Mouse (Mus musculus) adrenal gland, adult 8-10 months (tissue): ENCODE measurements around the gene Syn3. TPM values are rescaled to one million over a fixed set of nuclear protein-coding genes. Genes with fewer than 3 reads are reported as not detected.
"Not testable (repeated sequence)": the region's sequence is repeated elsewhere in the genome, so short reads cannot be mapped to it uniquely, and the experiment has no call there.

Source experiments
- DNase-seq: peaks from one replicate; pipeline ENCODE4 v3.0.0; 2022
- total RNA-seq, 4 experiments: library from RNA; stranded (reverse); gene quantifications; 2 replicates each; pipeline ENCODE4 v1.2.4; 2022

The Syn3 gene
- total RNA-seq, 4 experiments from 2014 or later = 3.7 to 5.7 (median 4.2) TPM

DNA sequence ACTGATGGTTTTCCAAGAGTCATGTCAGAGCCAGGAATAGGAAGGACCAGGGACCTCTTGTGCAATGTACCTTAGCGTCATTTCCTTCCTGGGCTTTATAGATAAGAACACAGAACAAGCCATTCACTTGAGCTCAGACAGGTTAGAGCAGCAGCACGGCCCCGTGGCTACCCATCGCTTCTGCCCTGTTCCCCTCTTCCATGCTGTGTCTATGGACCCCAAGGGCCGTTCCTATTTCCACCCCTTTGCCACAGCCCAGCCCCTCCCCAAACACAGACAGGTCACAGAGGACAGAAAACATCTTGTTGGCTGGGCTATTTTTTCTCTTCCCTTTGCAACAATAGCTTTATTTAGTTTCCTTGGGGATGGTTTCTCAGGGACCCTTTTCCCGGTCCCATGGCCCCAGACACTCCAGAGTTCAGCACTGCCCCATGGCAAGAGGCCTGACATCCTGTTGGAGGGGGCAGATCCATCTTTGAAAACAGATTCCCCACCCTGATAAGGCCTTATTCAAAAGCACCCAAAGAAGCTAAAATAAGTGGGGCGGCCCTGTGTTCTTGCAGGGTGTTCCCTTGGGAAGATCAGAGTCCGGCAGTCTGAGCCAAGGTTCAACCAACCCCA lies 359.5 kb downstream of the Syn3 start:
- DNase-seq = peak; percentile 44

DNA sequence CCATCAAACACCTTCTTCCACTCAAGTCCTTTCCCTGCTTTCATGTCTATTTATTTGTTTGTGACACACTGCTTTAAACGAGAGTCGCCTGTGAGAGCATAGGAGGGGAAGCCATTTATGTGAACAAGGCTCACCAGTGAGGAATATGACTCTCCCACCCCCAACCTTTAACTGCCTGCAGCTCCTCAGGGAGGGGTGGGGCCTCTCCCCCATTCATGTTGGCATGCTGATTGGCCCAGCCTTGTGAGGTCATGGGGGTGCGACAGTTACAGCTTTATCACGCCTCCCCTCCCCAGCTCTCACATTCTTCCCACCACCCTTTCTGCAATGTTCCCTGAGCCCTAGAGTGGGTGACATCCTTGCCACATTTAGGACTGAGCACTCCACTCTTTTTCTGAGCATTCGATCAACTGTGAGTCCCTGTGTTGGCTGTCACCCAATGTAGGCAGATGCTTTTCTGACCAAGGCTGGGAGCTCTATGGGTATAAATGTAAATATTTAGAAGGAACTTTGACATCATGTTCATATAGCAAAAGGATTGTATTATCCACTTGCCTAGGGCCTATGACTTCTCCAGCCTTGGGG lies 361.0 kb downstream of the Syn3 start:
- no peak for DNase-seq

DNA sequence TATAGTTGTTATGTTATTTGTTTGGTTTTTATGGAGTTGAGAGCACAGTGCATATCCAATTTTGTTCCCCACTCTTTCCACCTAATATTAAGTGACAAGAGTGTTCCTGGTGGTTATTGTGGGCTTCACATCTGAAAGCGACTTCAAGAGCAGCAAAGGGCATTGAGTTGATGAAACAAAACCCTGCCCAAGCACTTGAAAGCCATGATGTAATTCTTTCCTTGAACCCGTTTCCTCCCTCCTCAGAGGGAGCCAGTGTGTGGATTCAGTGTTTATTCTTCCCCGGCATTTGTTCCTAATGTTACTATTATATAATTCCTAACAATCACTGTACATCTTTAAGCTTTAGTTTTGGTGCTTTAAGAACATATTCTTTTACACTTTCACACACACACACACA lies 361.6 kb downstream of the Syn3 start:
- DNase-seq = no peak

DNA sequence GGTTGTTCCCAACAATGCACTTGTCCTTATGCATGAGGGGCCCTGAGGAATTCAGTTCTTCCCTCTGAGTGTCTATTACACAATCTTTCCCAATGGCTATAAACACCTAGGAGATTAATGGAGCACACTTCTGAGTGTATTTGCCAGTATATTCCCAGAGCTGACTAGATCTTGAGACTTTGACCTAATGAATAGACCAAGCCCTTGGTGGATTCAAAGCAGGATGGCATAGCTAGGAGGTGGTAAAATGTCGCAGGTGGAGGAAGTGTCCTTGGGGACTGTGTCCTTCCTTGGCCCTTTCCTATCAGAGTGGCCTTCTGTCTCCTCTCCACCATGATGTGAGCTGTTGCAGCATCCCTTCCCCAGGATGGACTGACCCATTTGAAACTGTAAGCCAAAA lies 362.4 kb downstream of the Syn3 start:
- no peak for DNase-seq

DNA sequence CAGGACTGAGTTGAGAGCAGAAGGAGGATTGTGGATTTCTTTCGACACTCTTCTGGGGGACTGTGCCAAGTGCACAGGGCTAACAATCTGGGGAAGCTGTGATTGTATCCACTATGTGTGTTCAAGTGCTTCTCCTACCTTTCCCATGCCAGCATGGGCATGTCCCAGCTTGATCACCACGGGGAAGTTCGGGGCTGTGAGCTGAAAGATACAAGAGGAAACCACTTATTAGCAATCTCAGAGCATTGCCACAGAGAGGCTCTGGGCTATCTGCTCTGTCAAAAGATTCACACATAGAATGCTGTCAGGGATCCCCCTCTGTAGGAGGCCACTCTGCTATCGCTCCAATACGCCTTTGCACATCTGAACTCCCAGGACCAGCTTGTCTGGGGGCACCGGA lies 363.8 kb downstream of the Syn3 start:
- no peak for DNase-seq

DNA sequence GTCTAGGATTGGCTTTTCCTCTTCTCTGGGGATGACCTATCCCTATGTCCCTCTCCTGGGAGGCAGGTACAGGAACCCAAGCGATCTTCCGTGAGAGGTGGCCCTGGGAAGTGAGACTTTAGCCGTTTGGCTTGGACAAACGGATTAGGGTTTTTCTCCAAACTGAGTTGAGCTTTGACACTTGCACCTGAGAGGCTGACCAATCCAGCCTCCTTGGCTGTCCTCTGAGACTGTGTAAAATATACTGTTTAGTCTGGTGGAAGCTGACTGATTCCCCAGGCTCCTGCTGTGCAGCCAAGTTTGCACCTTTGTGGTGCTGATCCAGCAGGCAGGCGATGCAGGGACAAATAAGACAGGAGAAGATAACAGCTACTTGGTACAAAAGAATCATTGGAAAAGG lies 364.4 kb downstream of the Syn3 start:
- no peak for DNase-seq

DNA sequence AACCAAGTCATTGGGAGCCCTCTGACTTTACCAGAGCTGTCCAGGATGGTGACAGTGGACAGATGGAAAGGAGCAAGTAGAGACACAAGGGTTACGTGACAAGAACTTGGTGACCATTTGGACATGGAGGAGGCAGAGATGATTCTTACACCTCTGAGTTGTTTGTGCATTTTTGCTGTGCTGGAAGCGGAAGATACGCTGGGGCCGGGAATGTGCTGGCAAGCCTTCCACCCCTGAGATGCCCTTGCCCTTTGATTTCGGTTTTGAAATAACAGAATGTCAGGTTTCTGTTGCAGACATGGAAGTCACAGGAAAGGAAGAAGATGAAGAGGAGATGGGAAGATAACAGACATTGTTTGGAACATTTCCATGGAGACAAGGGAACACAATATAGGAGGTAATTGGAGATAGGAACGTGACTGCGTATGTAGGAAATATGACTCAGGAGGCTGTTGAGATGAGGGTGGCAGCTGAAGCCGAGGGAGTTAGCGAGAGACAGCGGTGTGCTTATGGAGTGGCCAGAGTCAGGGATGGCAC lies 366.2 kb downstream of the Syn3 start:
- DNase-seq = no peak

DNA sequence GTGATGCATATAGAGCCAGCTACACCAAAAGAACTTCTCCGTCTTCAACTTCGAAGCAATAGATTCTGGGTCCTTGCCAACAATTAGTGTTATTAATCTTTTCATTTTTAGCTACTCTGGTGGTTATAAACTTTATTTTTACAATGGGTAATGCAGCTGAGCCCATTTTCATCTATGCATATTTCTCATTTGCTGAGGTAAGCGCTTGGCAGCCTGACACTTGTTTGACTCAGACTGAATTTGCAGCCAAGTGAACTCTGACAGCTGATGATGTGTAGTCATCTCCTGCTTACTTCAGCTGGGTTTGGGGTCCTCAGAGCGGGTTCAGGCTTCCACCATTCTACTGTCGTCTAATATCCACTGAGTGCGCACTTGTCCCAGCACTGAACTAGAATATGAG lies 369.6 kb downstream of the Syn3 start:
- no peak for DNase-seq

DNA sequence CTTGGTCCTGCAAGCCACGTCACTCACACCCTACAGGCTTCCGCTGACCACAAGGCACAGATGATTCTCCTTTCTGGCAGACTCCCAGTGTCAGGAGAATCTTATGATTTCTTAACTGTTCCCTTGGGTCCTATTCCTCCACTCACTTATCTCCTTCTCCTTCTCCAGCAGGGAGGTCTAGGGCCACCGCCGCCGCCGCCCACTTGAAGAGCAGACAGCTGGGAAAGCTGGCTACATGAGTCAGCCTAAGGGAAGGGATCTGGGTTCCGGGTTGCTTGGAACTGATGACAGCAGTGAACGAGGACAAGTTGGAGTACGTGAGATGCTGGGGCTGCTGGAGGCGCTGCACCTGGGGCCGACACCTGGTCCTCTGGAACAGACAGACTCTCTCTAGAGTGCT lies 372.2 kb downstream of the Syn3 start:
- DNase-seq = no peak

DNA sequence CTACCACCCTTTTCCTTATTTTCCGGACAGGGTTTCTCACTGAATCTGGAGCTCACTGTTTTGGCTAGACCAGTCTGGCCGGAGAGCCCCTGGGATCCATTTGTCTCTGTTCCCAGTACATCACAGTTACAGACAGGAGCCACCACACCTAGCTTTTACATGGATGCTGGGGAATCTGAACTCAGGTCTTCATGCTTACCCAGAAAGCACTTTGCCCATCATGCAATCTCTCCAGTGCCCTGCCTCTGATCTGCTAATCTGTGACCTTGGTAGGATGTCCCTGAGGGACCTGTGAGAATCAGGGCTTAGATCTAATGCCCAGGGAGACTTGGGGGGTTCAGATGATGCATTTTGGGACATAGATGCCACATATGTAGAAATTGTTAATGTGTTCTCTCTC lies 373.3 kb downstream of the Syn3 start:
- no peak for DNase-seq

DNA sequence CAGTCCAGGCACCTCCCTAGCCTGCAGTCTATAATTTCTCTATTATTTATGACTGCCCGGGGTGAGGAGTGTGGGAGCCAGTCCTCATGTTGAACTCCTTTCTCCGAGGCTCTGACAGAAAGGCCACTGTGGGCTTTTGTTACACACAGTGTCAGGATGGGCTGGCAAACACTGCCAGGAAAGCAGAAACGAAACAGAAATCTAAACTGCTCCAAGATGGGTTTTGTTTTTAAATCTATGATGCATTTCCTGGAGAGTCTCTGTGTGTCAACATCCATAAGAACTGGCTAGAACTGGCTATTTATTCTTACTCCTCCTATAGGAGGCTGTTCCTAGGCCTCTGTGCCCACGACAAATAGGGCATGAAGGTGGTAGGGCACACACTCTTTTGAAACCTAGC lies 374.6 kb downstream of the Syn3 start:
- DNase-seq = peak; percentile 10

DNA sequence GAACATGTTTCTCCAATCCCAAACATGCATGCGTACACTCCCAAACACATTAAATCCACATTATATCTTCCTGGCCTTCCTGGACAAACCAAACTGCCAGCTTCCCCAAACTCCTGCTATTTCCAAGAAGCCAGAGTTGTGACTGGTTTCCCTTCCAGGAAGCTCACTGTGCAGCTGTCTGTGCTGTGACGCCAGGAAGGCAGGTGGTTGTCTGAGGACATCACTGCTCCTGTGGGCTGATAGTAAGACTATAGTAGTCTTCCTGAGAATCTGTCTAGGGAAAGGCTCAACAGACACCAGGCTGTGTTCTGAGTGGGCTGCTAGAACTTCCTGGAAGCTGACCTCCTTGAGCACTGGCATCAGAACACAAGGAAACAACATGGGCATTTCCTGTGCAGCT lies 375.5 kb downstream of the Syn3 start:
- no peak for DNase-seq

DNA sequence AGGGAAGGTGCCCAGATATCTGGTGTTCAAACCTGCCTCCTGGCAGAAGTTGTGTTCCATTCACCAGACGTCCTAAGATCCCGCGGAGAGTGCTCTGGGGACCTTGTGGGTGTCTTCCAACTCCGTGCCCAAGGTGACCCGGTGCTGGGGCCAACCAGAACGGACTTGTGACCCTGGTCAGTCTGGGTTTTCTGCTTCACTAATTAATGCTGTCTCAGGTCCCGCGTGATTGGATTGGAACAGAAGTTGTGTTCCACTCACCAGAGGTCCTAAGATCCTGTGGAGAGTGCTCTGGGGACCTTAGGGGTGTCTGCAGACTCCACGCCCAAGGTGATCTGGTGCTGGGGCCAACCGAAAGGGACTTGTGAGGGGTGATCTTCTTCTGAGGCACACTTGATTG lies 376.2 kb downstream of the Syn3 start:
- DNase-seq = not testable (repeated sequence)

DNA sequence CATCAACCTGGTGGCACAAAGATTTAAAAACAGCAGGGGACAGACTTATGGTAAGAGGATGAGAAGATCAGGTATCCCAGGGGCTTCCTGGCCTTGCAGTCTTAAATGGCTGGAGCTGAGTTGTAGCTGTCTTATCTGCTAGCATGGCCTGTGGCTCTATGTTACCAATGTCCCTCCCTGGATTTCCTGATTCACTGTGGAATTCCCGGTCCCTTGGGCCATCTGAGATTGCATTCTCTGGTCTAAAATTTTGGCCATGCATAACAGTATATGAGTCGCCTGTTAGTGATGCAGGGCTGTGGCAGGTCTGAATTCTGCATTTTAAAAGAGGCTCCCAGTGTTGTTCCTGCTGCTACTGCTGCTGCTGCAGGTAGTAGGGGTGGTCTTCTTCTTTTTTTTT lies 382.4 kb downstream of the Syn3 start:
- no peak for DNase-seq

DNA sequence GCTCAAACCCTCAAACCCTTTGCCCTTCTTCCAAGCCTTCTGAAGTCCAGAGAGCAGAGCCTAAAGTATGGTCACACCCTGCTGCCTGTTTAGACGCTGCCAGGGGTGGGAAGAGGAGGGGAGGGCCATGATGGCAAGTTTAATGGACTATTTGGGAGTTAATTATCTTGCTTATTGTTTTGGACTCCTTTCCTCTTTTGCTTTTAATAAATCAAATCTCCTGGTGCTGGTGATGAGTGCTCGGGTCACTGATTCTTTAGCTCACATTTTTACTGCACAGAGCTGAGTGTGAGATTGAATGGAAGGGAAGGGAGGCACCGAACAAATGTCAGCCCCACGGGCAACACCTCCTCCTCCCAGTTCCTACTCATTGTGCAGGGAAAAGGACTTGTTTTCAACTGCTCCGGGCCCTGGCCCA lies 384.3 kb downstream of the Syn3 start:
- no peak for DNase-seq

DNA sequence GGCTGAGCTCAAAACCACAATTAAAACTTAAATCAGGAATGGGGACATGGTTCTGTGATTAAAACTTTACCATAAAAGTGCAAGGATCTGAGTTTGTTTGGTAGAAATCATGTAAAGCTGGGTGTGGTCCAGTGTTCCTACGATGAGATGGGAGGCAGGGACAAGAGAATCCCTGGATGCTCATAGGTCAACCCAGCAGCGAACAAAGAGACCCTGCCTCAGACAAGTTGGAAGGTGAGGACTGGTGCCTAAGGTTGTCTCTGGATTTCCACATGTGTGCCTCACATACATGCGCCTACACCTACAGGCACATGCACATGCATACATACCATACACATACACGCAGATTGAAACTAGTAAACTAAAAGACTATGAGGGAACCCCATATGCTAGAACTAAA lies 389.9 kb downstream of the Syn3 start:
- no peak for DNase-seq

DNA sequence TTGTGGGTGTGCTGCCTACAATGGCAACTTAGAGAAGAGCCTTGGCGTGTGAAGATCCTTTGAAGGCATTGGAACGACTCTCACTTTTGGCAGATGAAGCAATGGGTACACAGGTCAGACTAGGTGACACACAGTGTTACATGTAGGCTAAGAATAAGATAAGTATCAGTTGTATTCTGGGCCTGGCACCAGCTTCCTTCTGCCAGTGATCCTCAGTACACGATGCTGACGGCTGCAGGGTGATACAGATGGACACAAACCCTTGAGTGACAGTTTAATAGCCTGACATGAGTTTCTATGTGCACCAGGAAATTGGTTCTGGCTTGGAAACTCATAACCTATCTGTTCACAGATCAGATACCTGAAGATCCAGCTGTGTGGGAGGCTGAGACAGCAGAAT lies 391.0 kb downstream of the Syn3 start:
- DNase-seq = no peak

DNA sequence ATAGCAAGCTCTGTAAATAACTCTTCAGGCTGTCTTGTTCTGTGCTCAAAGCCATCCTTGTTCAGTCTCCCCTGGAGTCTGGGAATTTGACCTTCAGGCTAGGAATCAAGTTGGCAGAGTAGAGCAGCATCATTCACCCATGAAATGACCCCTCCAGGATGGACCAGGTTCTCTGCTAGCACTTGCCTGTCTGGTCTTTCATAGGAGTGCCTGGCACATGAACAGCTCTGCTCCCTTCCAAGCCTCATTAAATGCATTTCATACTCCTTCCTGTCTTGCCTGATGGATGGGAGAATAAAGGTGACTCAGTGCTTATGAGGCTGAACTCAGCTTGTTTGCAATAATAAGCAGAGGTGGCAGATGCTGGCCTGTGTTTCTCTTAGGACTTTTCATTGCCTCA lies 394.7 kb downstream of the Syn3 start:
- no peak for DNase-seq

DNA sequence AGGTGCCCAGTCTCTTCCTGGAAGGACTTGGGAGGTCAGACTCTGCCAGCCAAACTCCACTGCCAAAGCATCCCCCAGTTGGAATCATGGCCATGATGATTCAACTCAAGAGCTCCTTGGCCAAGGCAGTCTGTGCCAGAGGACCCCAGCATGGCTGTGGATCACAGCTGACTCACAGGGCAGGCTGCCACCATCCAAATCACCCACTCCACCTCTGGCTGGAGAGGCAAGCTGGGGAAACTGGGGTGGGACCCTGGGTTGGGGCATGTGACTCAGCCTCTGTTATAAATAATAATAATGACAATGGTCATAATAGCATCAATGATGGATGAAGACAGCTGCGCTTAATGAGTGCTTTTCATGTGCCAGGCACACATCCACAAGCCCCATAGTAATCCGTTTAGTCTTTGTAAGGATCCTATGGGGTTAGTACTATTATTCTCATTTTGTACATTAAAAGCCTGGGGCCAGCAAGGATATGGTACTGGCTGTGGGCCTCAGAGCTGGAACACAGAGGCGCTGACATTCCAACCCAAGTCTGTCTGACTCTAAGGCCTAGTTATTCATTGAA lies 398.3 kb downstream of the Syn3 start:
- DNase-seq = no peak

DNA sequence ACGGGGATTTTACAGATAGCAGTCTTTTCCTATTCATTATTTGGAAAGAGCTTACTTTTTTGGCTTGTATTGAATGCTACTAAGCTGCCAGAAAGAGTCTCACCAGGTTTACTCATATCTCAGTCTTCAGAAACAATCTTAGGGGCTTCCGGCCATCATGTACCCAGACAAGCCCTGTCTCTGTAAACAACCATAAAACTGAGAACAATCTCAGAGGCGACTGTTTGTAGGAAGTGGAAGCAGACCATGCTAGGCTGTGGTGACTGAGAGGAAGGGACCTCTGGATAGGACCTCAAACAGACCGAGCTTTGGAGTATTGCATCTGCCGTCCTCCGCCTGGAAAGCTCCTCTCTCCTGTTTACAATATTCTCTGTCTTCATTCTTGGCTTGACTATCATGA lies 400.3 kb downstream of the Syn3 start:
- no peak for DNase-seq

DNA sequence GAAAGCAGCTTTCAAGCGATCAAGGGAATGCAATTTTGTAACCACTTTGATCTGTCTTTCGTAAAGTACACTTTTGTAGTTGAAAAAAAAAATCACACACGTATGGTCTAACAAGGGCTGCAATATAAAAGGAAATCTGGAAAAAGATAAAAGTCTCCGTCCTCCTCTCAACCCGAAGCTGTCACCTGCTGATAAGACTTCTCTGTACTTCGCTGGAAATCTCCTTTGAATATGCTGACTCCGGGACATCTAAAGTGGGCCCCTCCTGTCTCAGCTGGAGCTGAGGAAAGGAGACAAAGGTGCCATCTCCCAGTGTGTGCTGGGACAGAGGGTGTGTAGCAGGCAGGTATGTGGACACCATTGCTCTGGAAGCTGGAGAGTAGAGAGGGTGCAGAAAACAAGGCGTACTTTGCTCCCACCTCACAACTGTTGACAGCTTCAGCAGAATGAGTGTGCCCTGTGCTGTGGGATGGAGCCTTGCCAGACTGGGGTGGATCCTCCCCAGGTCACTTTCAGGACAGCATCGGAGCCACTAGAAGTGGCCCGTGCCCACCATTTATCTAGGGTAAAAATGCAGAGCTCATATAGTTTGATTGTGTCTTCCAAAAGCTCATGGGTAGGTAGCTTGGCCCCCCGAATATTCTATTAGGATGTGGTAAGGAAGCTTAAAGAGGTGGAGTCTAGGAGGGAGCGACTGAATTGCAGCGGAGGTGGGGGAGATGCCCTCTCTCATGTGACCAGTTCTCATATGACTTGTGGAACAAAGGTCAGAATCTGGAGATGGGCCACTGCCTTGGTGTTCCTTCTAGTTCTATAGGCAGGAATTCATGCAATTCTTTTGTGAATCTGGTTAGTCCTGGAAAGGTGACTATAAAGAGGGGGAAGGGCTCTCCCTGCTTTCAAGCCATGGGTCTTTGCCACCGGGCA lies 405.3 kb downstream of the Syn3 start:
- DNase-seq = no peak

DNA sequence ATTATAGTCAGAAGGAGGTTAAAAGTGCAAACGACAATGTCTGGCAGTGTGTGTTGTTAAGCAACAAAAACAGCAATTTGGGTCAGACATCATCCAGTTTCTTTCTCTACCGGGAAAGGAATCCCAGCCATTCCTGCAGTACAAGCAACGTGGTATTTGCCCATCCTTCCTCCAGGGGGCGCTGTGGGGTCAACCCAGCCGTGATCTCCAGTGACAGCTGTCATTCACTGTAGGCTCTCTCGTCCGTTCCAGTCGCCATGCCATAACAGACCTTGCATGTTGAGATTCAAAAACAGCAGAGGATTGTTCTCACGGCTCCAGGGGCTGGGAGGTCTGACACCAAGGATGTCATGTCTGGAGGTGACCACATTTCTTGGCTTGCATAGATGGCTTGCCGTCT lies 406.8 kb downstream of the Syn3 start:
- DNase-seq = no peak

DNA sequence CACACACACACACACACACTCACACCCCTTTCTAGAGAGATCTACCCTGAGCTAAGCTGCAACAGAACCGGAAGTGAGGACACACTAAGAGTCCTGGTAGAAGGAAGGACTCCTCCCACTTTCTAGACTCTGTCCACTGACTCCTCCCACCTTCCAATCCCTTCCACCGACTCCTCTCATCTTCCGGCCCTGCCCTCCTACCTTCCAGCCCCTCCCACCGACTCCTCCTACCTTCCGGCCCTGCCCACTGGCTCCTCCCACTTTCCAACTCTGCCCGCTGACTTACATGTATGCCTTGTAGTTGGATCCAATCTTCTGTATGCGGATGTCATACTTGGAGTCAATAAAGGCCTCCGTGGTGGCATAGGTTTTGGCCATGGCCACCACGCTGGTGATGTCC lies 418.8 kb downstream of the Syn3 start:
- no peak for DNase-seq
